Mouse (Mus musculus): Measurements from ENCODE around the gene Dnajb1. TPM values are rescaled to one million over a fixed set of nuclear protein-coding genes. Genes with fewer than 3 reads are reported as not detected.

The Dnajb1 gene
- polyA plus RNA-seq, 1 experiment from 2014 or later, result 61.1 TPM

GRCm38 (mm10) chr8:83576516-83576895 is 31.5 kb upstream of the Dnajb1 start:
- no peak for DNase-seq (ENCODE audit: low spot score, missing footprints)
- Histone ChIP-seq H3K27ac (ENCODE audit: low read depth, low read length) (no peak overlapping the region), H3K27me3 (ENCODE audit: control insufficient read depth, insufficient read depth, low read length) (no peaks in the 10 kb centered on the region), H3K9me3 (ENCODE audit: control insufficient read depth, low read length) (no peaks in the 10 kb centered on the region), H3K4me3 (ENCODE audit: low read depth, low read length) (no peak overlapping the region), H3K9ac (ENCODE audit: low read length) (no peak overlapping the region), H3K36me3 (ENCODE audit: control insufficient read depth, insufficient read depth, low read length) (peaks cover 8% of the 10 kb centered on the region), H3K4me1 (ENCODE audit: control insufficient read depth, insufficient read depth, low read length) (peaks cover 12% of the 10 kb centered on the region), H3K4me2 (no peak overlapping the region)
- WGBS, result 83% methylated on average over 3 of the region's 4 CpGs
- ATAC-seq (ENCODE audit: low FRiP score), result no peak

- peaks cover 12% of the 10 kb centered on the region for H3K4me1 ChIP-seq (ENCODE audit: control insufficient read depth, insufficient read depth, low read length)
- no peak overlapping the region for H3K4me3 ChIP-seq (ENCODE audit: low read depth, low read length)
- H3K9ac ChIP-seq (ENCODE audit: low read length), result no peak overlapping the region
- no peaks in the 10 kb centered on the region for H3K9me3 ChIP-seq (ENCODE audit: control insufficient read depth, low read length)
- H3K27me3 ChIP-seq (ENCODE audit: control insufficient read depth, insufficient read depth, low read length), result no peaks in the 10 kb centered on the region
- ATAC-seq (ENCODE audit: low FRiP score), result no peak
- no peak for DNase-seq (ENCODE audit: low spot score, missing footprints)
- H3K36me3 ChIP-seq (ENCODE audit: control insufficient read depth, insufficient read depth, low read length), result peaks cover 7% of the 10 kb centered on the region
- WGBS, result 85% methylated on average over 4 of the region's 4 CpGs
- H3K27ac ChIP-seq (ENCODE audit: low read depth, low read length), result no peak overlapping the region
- H3K4me2 ChIP-seq, result no peak overlapping the region
Measured at GRCm38 (mm10) chr8:83576921-83577320, 31.1 kb upstream of the Dnajb1 start.

DNA sequence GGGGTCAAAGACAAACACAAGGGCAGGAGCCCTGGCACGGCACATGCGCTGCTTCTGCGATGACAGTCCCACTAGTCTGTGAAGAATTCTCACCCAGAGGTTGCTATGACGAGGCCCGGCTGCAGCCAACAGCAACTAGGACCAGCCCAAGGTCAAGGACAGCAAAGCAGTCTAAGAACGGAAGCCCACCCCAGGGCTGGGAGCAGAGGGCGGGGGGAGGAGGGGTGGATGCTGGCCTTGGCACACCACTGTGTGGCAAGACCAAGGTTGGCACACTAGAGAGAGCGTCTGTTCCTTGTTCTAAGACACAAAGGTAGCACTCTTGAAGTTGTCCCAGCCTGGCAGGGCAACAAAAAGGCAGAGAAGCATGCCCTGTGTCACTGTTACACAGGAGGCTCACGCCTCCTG is 30.6 kb upstream of the Dnajb1 start:
- Histone ChIP-seq H3K36me3 (ENCODE audit: control insufficient read depth, insufficient read depth, low read length) (peaks cover 4% of the 10 kb centered on the region), H3K4me2 (no peak overlapping the region), H3K9me3 (ENCODE audit: control insufficient read depth, low read length) (no peaks in the 10 kb centered on the region), H3K4me3 (ENCODE audit: low read depth, low read length) (no peak overlapping the region), H3K4me1 (ENCODE audit: control insufficient read depth, insufficient read depth, low read length) (peaks cover 12% of the 10 kb centered on the region), H3K27ac (ENCODE audit: low read depth, low read length) (no peak overlapping the region), H3K9ac (ENCODE audit: low read length) (no peak overlapping the region), H3K27me3 (ENCODE audit: control insufficient read depth, insufficient read depth, low read length) (no peaks in the 10 kb centered on the region)
- 66% methylated on average over 9 of the region's 9 CpGs for WGBS
- DNase-seq (ENCODE audit: low spot score, missing footprints) (no peak), ATAC-seq (ENCODE audit: low FRiP score) (no peak)

DNA sequence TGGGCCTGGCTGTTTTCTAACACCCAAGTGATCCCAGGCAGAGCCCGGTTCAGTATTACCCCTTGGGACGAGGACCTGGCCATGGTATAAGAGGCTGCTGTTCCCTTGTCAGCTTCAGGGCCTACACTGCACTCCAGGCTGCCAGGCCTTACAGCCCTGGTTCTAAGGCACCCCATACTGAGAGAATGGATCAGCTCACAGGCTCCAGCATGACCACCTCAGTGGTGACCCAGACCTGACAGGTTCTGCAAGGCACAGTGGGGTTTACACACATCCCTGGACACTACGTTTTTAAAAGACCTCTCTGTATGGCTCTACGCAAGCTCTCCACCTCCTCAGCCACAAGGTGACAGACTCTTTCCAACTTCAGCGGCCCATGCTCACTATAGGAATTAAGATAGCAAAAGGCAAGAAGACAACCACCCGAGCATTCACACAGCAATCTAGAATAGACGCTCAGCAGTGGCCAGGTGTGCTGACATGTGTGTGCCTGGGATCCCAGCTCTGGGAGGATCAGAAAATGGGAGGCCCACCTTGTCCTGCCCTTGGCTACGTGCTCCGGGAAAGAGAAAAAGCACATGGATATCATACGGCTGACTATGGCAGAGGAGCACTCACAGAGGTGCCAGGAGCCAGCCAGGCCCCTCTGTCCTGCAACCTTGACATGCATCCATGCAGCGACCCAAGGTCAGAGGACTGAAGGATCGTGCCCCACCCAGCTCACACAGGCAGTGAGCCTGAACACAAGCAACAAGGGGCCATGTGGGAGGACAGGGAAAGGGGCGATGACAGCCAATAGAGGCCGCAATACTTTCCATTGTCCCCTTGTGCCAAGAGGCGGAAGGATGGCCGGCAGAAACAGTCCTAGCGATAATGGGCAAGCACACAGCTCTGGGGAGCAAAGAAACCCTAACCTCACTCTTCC is 29.6 kb upstream of the Dnajb1 start:
- H3K4me2 ChIP-seq, result no peak overlapping the region
- H3K9ac ChIP-seq (ENCODE audit: low read length), result no peak overlapping the region
- 80% methylated on average over 17 of the region's 17 CpGs for WGBS
- ATAC-seq (ENCODE audit: low FRiP score), result no peak
- H3K4me1 ChIP-seq (ENCODE audit: control insufficient read depth, insufficient read depth, low read length), result peaks cover 12% of the 10 kb centered on the region
- H3K27ac ChIP-seq (ENCODE audit: low read depth, low read length), result no peak overlapping the region
- no peaks in the 10 kb centered on the region for H3K9me3 ChIP-seq (ENCODE audit: control insufficient read depth, low read length)
- H3K36me3 ChIP-seq (ENCODE audit: control insufficient read depth, insufficient read depth, low read length), result no peaks in the 10 kb centered on the region
- DNase-seq (ENCODE audit: low spot score, missing footprints), result no peak
- no peak overlapping the region for H3K4me3 ChIP-seq (ENCODE audit: low read depth, low read length)
- no peaks in the 10 kb centered on the region for H3K27me3 ChIP-seq (ENCODE audit: control insufficient read depth, insufficient read depth, low read length)

GRCm38 (mm10) chr8:83579676-83580075 is 28.3 kb upstream of the Dnajb1 start:
- no peaks in the 10 kb centered on the region for H3K36me3 ChIP-seq (ENCODE audit: control insufficient read depth, insufficient read depth, low read length)
- H3K4me2 ChIP-seq, result no peak overlapping the region
- no peak overlapping the region for H3K4me3 ChIP-seq (ENCODE audit: low read depth, low read length)
- peaks cover 12% of the 10 kb centered on the region for H3K4me1 ChIP-seq (ENCODE audit: control insufficient read depth, insufficient read depth, low read length)
- H3K9me3 ChIP-seq (ENCODE audit: control insufficient read depth, low read length), result no peaks in the 10 kb centered on the region
- 91% methylated on average over 8 of the region's 8 CpGs for WGBS
- no peaks in the 10 kb centered on the region for H3K27me3 ChIP-seq (ENCODE audit: control insufficient read depth, insufficient read depth, low read length)
- H3K27ac ChIP-seq (ENCODE audit: low read depth, low read length), result no peak overlapping the region
- ATAC-seq (ENCODE audit: low FRiP score), result no peak
- DNase-seq (ENCODE audit: low spot score, missing footprints), result no peak
- no peak overlapping the region for H3K9ac ChIP-seq (ENCODE audit: low read length)

GRCm38 (mm10) chr8:83580826-83581225 is 27.2 kb upstream of the Dnajb1 start:
- Histone ChIP-seq H3K4me3 (ENCODE audit: low read depth, low read length) (no peak overlapping the region), H3K9ac (ENCODE audit: low read length) (no peak overlapping the region), H3K27me3 (ENCODE audit: control insufficient read depth, insufficient read depth, low read length) (no peaks in the 10 kb centered on the region), H3K27ac (ENCODE audit: low read depth, low read length) (no peak overlapping the region; the same call in 1 of the 2 replicates), H3K9me3 (ENCODE audit: control insufficient read depth, low read length) (no peaks in the 10 kb centered on the region), H3K36me3 (ENCODE audit: control insufficient read depth, insufficient read depth, low read length) (0 out of 2 replicates have a peak, but pooled peaks cover 2% of the 10 kb centered on the region), H3K4me2 (no peak overlapping the region), H3K4me1 (ENCODE audit: control insufficient read depth, insufficient read depth, low read length) (peaks cover 12% of the 10 kb centered on the region)
- no peak for DNase-seq (ENCODE audit: low spot score, missing footprints)
- no peak for ATAC-seq (ENCODE audit: low FRiP score)
- 92% methylated on average over 8 of the region's 8 CpGs for WGBS

DNA sequence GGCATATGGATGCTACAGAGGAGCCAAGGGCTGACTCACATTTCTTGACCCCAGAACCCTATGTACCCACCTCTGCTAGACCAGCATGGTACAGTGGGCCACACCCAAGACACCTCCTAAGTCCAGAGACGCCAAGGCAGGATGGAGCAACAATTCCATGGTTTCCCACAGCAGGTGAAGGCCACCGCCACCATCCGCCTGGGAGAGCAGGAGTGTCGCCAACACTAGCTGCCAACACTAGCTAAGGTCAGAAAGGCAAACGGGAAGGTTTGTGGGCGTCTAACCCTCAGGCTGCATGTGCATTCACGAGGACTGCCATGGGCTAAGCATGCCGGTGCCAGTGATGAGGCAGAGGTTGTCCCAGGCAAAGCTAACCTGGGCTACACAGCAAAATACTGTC is 25.8 kb upstream of the Dnajb1 start:
- Histone ChIP-seq H3K9me3 (ENCODE audit: control insufficient read depth, low read length) (no peaks in the 10 kb centered on the region), H3K4me1 (ENCODE audit: control insufficient read depth, insufficient read depth, low read length) (peaks cover 8% of the 10 kb centered on the region), H3K36me3 (ENCODE audit: control insufficient read depth, insufficient read depth, low read length) (0 out of 2 replicates have a peak, but pooled peaks cover 2% of the 10 kb centered on the region), H3K27ac (ENCODE audit: low read depth, low read length) (no peak overlapping the region), H3K4me3 (ENCODE audit: low read depth, low read length) (no peak overlapping the region), H3K27me3 (ENCODE audit: control insufficient read depth, insufficient read depth, low read length) (no peaks in the 10 kb centered on the region), H3K9ac (ENCODE audit: low read length) (no peak overlapping the region), H3K4me2 (no peak overlapping the region)
- 88% methylated on average over 8 of the region's 8 CpGs for WGBS
- no peak for DNase-seq (ENCODE audit: low spot score, missing footprints)
- no peak for ATAC-seq (ENCODE audit: low FRiP score)

GRCm38 (mm10) chr8:83583236-83583635 is 24.8 kb upstream of the Dnajb1 start:
- Histone ChIP-seq H3K36me3 (ENCODE audit: control insufficient read depth, insufficient read depth, low read length) (0 out of 2 replicates have a peak, but pooled peaks cover 2% of the 10 kb centered on the region), H3K9me3 (ENCODE audit: control insufficient read depth, low read length) (no peaks in the 10 kb centered on the region), H3K4me1 (ENCODE audit: control insufficient read depth, insufficient read depth, low read length) (peaks cover 5% of the 10 kb centered on the region; the same call in 1 of the 2 replicates), H3K4me3 (ENCODE audit: low read depth, low read length) (no peak overlapping the region), H3K4me2 (no peak overlapping the region), H3K27me3 (ENCODE audit: control insufficient read depth, insufficient read depth, low read length) (no peaks in the 10 kb centered on the region), H3K9ac (ENCODE audit: low read length) (no peak overlapping the region), H3K27ac (ENCODE audit: low read depth, low read length) (no peak overlapping the region)
- WGBS, result 90% methylated on average over 15 of the region's 15 CpGs
- DNase-seq (ENCODE audit: low spot score, missing footprints) (no peak), ATAC-seq (ENCODE audit: low FRiP score) (no peak)

DNA sequence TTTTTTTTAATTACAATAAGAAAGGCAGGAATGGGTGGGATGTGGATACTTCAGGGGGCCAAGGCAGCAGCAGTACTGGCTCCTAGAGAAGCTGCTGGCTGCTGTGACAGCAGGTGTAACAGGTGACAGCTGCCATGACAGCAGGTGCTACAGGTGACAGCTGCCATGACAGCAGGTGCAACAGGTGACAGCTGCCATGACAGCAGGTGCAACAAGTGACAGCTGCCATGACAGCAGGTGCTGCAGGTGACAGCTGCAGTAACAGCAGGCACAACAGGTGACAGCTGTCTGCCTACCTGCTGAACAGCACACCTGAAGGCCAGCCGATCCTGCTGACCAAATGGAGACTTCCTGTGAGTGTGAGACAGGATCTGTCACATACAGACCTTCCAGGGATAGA is 23.2 kb upstream of the Dnajb1 start:
- no peak overlapping the region for H3K4me2 ChIP-seq
- 100% methylated on average over 1 of the region's 1 CpGs for WGBS
- H3K4me3 ChIP-seq (ENCODE audit: low read depth, low read length), result no peak overlapping the region
- ATAC-seq (ENCODE audit: low FRiP score) (no peak), DNase-seq (ENCODE audit: low spot score, missing footprints) (no peak)
- no peak overlapping the region for H3K9ac ChIP-seq (ENCODE audit: low read length)
- H3K27me3 ChIP-seq (ENCODE audit: control insufficient read depth, insufficient read depth, low read length), result no peaks in the 10 kb centered on the region
- peaks cover 2% of the 10 kb centered on the region; the same call in 1 of the 2 replicates for H3K4me1 ChIP-seq (ENCODE audit: control insufficient read depth, insufficient read depth, low read length)
- no peak overlapping the region for H3K27ac ChIP-seq (ENCODE audit: low read depth, low read length)
- H3K9me3 ChIP-seq (ENCODE audit: control insufficient read depth, low read length), result no peaks in the 10 kb centered on the region
- H3K36me3 ChIP-seq (ENCODE audit: control insufficient read depth, insufficient read depth, low read length), result 0 out of 2 replicates have a peak, but pooled peaks cover 2% of the 10 kb centered on the region

All from midbrain, embryonic 11.5 days (tissue).